Mouse (Mus musculus) neural tube, postnatal 0 days (tissue): ENCODE results near the gene Taf9. TPM values are rescaled to one million over a fixed set of nuclear protein-coding genes. Genes with fewer than 3 reads are reported as not detected.

ENCODE experiments used
- polyA plus RNA-seq: library from polyadenylated mRNA; unstranded; fragments of >200 nt; fragmentation: Nextera tagmentation; extraction: Ambion mirVana; gene quantifications from 2 replicates; pipeline ENCODE4 v1.2.1, GENCODE M21; 2015

Taf9 gene
- polyA plus RNA-seq: 34.7 and 40.9 TPM in 2 replicates

DNA sequence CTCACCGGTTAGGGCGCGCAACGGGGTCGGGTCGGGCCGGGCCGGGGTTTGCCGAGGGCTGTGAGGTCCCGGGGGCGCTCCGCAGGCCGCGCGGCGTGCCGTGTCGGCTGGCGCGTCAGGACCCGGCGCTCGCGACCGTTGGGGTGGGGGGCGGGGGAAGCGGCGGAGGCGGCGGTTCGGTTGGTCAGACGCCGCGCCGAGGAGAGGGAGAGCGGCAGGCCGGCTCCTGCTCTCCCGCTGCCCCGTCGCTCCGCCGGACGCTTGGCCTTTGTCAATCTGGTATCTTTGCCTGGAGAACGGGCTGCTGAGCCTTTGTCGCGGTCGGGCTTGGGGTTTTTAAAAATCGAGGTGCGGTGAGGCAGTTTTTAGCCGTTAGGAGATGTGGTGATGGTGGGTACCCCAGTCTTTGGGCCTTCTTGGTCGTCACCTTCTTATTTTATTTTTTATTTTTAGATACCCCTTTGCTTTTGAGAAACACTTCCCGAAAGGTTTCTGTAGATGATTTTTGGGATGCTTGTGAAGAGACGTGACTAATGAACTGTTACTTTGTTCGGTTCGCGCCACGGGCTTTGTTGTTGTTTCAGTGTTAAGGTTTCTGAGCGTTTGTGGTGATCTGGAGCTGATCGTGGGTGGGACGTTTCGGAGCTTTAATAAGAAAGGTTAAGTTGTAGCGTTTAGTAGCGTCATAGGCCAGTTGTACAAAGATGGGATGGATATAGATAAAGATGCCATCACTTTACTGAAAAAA is at the start of gene Taf9:
Gene Taf9, plus strand, starts transcription at position 141 of the 748 bp plus-strand sequence.

GRCm38 (mm10) chr13:100616181-100617087 is 34.9 kb upstream of the Taf9 start, which contains the start of gene Marveld2:
Marveld2 (minus strand) TSS chr13:100616971.

GRCm38 (mm10) chr13:100650550-100651438 is 585 bp upstream of the Taf9 start, which contains the start of the genes Ak6 and Rad17:
Ak6 (plus strand) TSS chr13:100650979.
Rad17 (minus strand) TSS chr13:100651051.

DNA sequence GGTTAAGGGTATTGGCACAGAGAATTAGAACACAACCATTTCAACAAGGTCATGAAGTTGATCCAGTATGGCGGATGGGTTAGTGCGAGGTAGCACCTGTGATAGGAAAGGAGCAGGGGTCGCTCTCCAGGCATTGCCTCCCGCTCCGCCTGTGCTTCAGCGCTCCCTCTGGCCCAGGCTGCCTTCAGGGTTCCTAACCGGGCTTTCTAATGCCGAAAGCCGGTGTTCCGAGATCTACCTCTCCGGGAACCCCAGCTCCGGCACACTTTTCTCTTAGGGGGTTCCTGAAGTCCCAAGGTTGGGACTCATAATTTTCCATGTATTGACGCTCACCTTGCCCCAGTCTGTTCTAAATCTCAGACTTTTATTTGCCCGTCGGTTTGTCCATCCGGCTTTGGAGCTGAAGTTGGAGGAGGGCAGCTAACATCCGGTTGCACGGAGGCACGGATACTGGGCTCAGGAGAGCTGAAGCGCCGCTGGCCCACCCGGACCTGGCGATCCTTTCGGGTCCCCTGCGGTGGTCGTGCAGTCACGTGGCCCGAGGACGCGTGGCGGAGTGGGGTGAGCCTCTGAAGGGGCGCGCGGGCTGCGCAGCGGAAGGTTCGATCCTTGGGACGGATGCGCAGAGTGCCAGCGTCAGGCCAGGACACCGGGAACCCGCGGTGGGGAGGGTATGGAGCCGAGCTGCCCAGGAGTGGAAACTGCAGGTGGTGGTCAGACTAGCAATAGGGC is 18.1 kb downstream of the Taf9 start, which contains the start of gene Ccdc125:
Gene Ccdc125, plus strand, starts transcription at position 427 of the 732 bp plus-strand sequence.

Other genes starting within 250 kb of the Taf9 start
- gene Naip1, start 198.7 kb upstream of the Taf9 start, polyA plus RNA-seq: 0.05 TPM in 1 of 2 replicates, not detected in the other
- 61.4 and 62.5 TPM in 2 replicates for gene Gtf2h2, start 159.0 kb upstream of the Taf9 start, polyA plus RNA-seq
- gene Ocln, start 98.9 kb upstream of the Taf9 start, polyA plus RNA-seq: 9.9 and 11.7 TPM in 2 replicates
- 2.5 and 2.7 TPM in 2 replicates for gene Marveld2, start 34.6 kb upstream of the Taf9 start, polyA plus RNA-seq
- gene Ak6, start 600 bp upstream of the Taf9 start, polyA plus RNA-seq: 278 and 282 TPM in 2 replicates
- gene Rad17, start 528 bp upstream of the Taf9 start, polyA plus RNA-seq: 12.8 and 14.2 TPM in 2 replicates
- 1.1 and 1.5 TPM in 2 replicates for gene Ccdc125, start 18.1 kb downstream of the Taf9 start, polyA plus RNA-seq
- gene Cdk7, start 79.4 kb downstream of the Taf9 start, polyA plus RNA-seq: 31.7 and 34.0 TPM in 2 replicates
- gene Mrps36, start 93.1 kb downstream of the Taf9 start, polyA plus RNA-seq: 208 and 224 TPM in 2 replicates
- gene Cenph, start 124.3 kb downstream of the Taf9 start, polyA plus RNA-seq: 4.0 and 4.4 TPM in 2 replicates
- 16.1 and 17.3 TPM in 2 replicates for gene Ccnb1, start 135.0 kb downstream of the Taf9 start, polyA plus RNA-seq
- 28.9 and 30.9 TPM in 2 replicates for gene Slc30a5, start 181.8 kb downstream of the Taf9 start, polyA plus RNA-seq